ENCODE assay signal across 25 mouse cellular contexts in the genomic region with DNA sequence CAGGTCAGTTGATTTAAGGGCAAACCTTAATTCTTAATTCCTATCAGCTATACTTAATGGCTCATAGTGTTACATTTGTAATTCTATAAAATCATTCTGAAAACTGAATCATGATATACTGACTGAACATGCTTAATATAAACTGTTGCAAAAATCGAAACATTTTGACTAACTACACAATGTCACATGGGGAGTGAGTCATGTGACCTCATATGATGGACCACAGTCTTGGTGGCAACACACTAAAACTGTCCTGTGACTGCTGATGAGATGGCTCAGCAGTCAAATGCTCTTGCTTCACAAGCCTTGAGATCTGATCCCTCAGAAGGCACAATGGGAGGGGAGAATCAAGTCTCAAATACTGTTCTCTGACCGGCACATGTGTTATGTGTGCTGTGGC. TPM values are rescaled to one million over a fixed set of nuclear protein-coding genes. Genes with fewer than 3 reads are reported as not detected.
"Had no signal": no experiment of that assay in that cellular context is flagged by ENCODE, and none has a peak within 500 bp of the region (broad histone marks: within the 10 kb centered on the region; RNA-seq: fewer than 3 reads in every experiment).

No protein-coding gene starts in this region.

- H3K4me2 ChIP-seq: heart, embryonic 11.5 days; heart, embryonic 13.5 days; heart, embryonic 15.5 days; hindbrain, embryonic 12.5 days; hindbrain, embryonic 14.5 days; intestine, embryonic 15.5 days; limb, embryonic 13.5 days; limb, embryonic 15.5 days; liver, embryonic 12.5 days had no signal

- H3K4me3 ChIP-seq: heart, embryonic 13.5 days; heart, embryonic 15.5 days; hindbrain, embryonic 10.5 days; hindbrain, embryonic 12.5 days; intestine, embryonic 15.5 days; layer of hippocampus, adult 2 months; limb, embryonic 13.5 days; limb, embryonic 15.5 days; liver, embryonic 12.5 days had no signal

- H3K27ac ChIP-seq: heart, embryonic 13.5 days; heart, embryonic 15.5 days; hindbrain, embryonic 10.5 days; hindbrain, embryonic 12.5 days; hindbrain, embryonic 14.5 days; intestine, embryonic 15.5 days; layer of hippocampus, adult 2 months; limb, embryonic 13.5 days; limb, embryonic 15.5 days; liver, embryonic 12.5 days; liver, embryonic 14.5 days had no signal

- H3K36me3 ChIP-seq: heart, embryonic 13.5 days; heart, embryonic 15.5 days; hindbrain, embryonic 10.5 days; hindbrain, embryonic 12.5 days; intestine, embryonic 15.5 days; limb, embryonic 13.5 days; limb, embryonic 15.5 days; liver, embryonic 12.5 days had no signal

- H3K9ac ChIP-seq: heart, embryonic 13.5 days; heart, embryonic 15.5 days; hindbrain, embryonic 12.5 days; hindbrain, embryonic 14.5 days; intestine, embryonic 15.5 days; limb, embryonic 13.5 days; limb, embryonic 15.5 days; liver, embryonic 12.5 days; liver, embryonic 14.5 days had no signal

- DNase-seq: gastrocnemius, postnatal 14 days; heart, adult 18-20 months; heart, postnatal 14 days; heart, postnatal 4 days; kidney, adult 18-20 months; kidney, adult 8-10 months; kidney, postnatal 10 days; kidney, postnatal 25 days; kidney, postnatal 4 days; layer of hippocampus, adult 9-11 months; layer of hippocampus, postnatal 36 days; left cerebral cortex, postnatal 4 days had no signal

- H3K4me1 ChIP-seq: heart, embryonic 13.5 days; hindbrain, embryonic 10.5 days; hindbrain, embryonic 12.5 days; intestine, embryonic 15.5 days; limb, embryonic 15.5 days; liver, embryonic 12.5 days had no signal

- H3K27me3 ChIP-seq: heart, embryonic 13.5 days; heart, embryonic 15.5 days; hindbrain, embryonic 12.5 days; intestine, embryonic 15.5 days; limb, embryonic 13.5 days; limb, embryonic 15.5 days; liver, embryonic 12.5 days had no signal

- H3K9me3 ChIP-seq: heart, embryonic 13.5 days; heart, embryonic 15.5 days; hindbrain, embryonic 10.5 days; hindbrain, embryonic 12.5 days; intestine, embryonic 15.5 days; limb, embryonic 13.5 days; limb, embryonic 15.5 days; liver, embryonic 12.5 days had no signal

RNA-seq across cellular contexts. Expression of a gene that starts 34.8 kb away (rescaled TPM):
- total RNA-seq: granulocyte monocyte progenitor cell, adult 5-6 weeks had no signal
